Mouse (Mus musculus) bone marrow, adult 2 months (tissue): ENCODE measurements around the gene Cntn5.

Source experiments
- CTCF ChIP-seq: fragments of 200-500 bp; IDR thresholded peaks from 2 replicates; pipeline ENCODE4 v1.5.1; 2011; ENCODE audit warnings: low read length, control low read depth; ENCODE audit not compliant: control insufficient read depth, insufficient read depth
- POLR2A ChIP-seq: fragments of 200-500 bp; IDR thresholded peaks from 2 replicates; pipeline ENCODE4 v1.6.1; 2011; ENCODE audit warnings: low read depth, mild to moderate bottlenecking, control low read depth, low read length, borderline replicate concordance; ENCODE audit not compliant: control insufficient read depth

DNA sequence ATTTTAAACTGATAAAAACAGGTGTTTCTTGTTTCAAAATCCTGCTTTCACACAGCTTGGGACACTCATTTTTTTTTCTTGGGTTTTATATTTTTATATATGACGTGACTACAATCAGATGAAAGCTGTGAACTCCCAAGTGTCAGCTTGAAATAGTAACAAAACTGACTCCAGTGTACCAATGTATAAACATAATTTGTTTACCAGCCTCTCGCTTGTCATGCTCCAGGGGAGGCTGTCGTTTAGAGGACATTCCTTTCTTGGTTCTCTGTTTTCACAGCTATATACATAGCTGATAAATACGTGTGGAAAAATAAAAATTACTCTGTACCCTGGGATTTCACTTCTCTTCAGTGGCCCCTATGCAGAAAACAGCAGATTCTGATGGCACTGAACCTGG is 556.4 kb downstream of the Cntn5 start:
- no peak for TF ChIP-seq POLR2A
- no peak for TF ChIP-seq CTCF
